Mouse (Mus musculus): ENCODE data around the gene Ctse. TPM values are rescaled to one million over a fixed set of nuclear protein-coding genes. Genes with fewer than 3 reads are reported as not detected.

Ctse gene
- polyA plus RNA-seq, 1 experiment from 2014 or later = 0.95 TPM

- Histone ChIP-seq H3K4me3 (ENCODE audit: low read length) (no peak overlapping the region), H3K4me1 (replicated peaks; ENCODE audit: control insufficient read depth, insufficient read depth, low read length) (no peaks in the 10 kb centered on the region), H3K27me3 (ENCODE audit: control insufficient read depth, insufficient read depth, low read depth, low read length) (no peaks in the 10 kb centered on the region), H3K36me3 (ENCODE audit: control insufficient read depth, insufficient read depth, low read length) (no peaks in the 10 kb centered on the region), H3K4me2 (ENCODE audit: low read depth, low read length) (no peak overlapping the region), H3K27ac (ENCODE audit: low read length) (no peak overlapping the region), H3K9ac (ENCODE audit: low read length) (no peak overlapping the region), H3K9me3 (ENCODE audit: control insufficient read depth, low read length) (no peaks in the 10 kb centered on the region)
- no peak for ATAC-seq (ENCODE audit: low read depth)
- 75% methylated on average over 9 of the region's 9 CpGs for WGBS
These were observed 25.3 kb downstream of the Ctse start for GRCm38 (mm10) chr1:131663286-131663995.

- no peak overlapping the region for H3K27ac ChIP-seq (ENCODE audit: low read length)
- no peaks in the 10 kb centered on the region for H3K4me1 ChIP-seq (replicated peaks; ENCODE audit: control insufficient read depth, insufficient read depth, low read length)
- no peak overlapping the region for H3K4me3 ChIP-seq (ENCODE audit: low read length)
- no peak for ATAC-seq (ENCODE audit: low read depth)
- no peak overlapping the region for H3K4me2 ChIP-seq (ENCODE audit: low read depth, low read length)
- H3K9ac ChIP-seq (ENCODE audit: low read length) = no peak overlapping the region
- no peaks in the 10 kb centered on the region for H3K27me3 ChIP-seq (ENCODE audit: control insufficient read depth, insufficient read depth, low read depth, low read length)
- no peaks in the 10 kb centered on the region for H3K9me3 ChIP-seq (ENCODE audit: control insufficient read depth, low read length)
- WGBS = 89% methylated on average over 5 of the region's 5 CpGs
- no peaks in the 10 kb centered on the region for H3K36me3 ChIP-seq (ENCODE audit: control insufficient read depth, insufficient read depth, low read length)
These were observed 26.0 kb downstream of the Ctse start for GRCm38 (mm10) chr1:131664136-131664535.

GRCm38 (mm10) chr1:131665886-131666285 lies 27.8 kb downstream of the Ctse start:
- H3K4me2 ChIP-seq (ENCODE audit: low read depth, low read length) = no peak overlapping the region
- H3K27ac ChIP-seq (ENCODE audit: low read length) = no peak overlapping the region
- no peak overlapping the region for H3K9ac ChIP-seq (ENCODE audit: low read length)
- H3K4me3 ChIP-seq (ENCODE audit: low read length) = no peak overlapping the region
- H3K36me3 ChIP-seq (ENCODE audit: control insufficient read depth, insufficient read depth, low read length) = no peaks in the 10 kb centered on the region
- no peaks in the 10 kb centered on the region for H3K27me3 ChIP-seq (ENCODE audit: control insufficient read depth, insufficient read depth, low read depth, low read length)
- WGBS = 50% methylated on average over 1 of the region's 1 CpGs
- no peak for ATAC-seq (ENCODE audit: low read depth)
- H3K4me1 ChIP-seq (replicated peaks; ENCODE audit: control insufficient read depth, insufficient read depth, low read length) = no peaks in the 10 kb centered on the region
- no peaks in the 10 kb centered on the region for H3K9me3 ChIP-seq (ENCODE audit: control insufficient read depth, low read length)

GRCm38 (mm10) chr1:131671113-131671512 lies 33.0 kb downstream of the Ctse start:
- no peaks in the 10 kb centered on the region for H3K9me3 ChIP-seq (ENCODE audit: control insufficient read depth, low read length)
- H3K4me2 ChIP-seq (ENCODE audit: low read depth, low read length) = no peak overlapping the region
- H3K9ac ChIP-seq (ENCODE audit: low read length) = no peak overlapping the region
- ATAC-seq (ENCODE audit: low read depth) = no peak
- 84% methylated on average over 8 of the region's 8 CpGs for WGBS
- no peak overlapping the region for H3K27ac ChIP-seq (ENCODE audit: low read length)
- H3K36me3 ChIP-seq (ENCODE audit: control insufficient read depth, insufficient read depth, low read length) = no peaks in the 10 kb centered on the region
- H3K4me3 ChIP-seq (ENCODE audit: low read length) = no peak overlapping the region
- H3K27me3 ChIP-seq (ENCODE audit: control insufficient read depth, insufficient read depth, low read depth, low read length) = no peaks in the 10 kb centered on the region
- H3K4me1 ChIP-seq (replicated peaks; ENCODE audit: control insufficient read depth, insufficient read depth, low read length) = no peaks in the 10 kb centered on the region

- Histone ChIP-seq H3K27ac (ENCODE audit: low read length) (no peak overlapping the region), H3K9me3 (ENCODE audit: control insufficient read depth, low read length) (no peaks in the 10 kb centered on the region), H3K4me2 (ENCODE audit: low read depth, low read length) (no peak overlapping the region), H3K27me3 (ENCODE audit: control insufficient read depth, insufficient read depth, low read depth, low read length) (no peaks in the 10 kb centered on the region), H3K9ac (ENCODE audit: low read length) (no peak overlapping the region), H3K36me3 (ENCODE audit: control insufficient read depth, insufficient read depth, low read length) (no peaks in the 10 kb centered on the region), H3K4me3 (ENCODE audit: low read length) (no peak overlapping the region), H3K4me1 (replicated peaks; ENCODE audit: control insufficient read depth, insufficient read depth, low read length) (no peaks in the 10 kb centered on the region)
- no peak for ATAC-seq (ENCODE audit: low read depth)
- WGBS = 67% methylated on average over 7 of the region's 7 CpGs
These were observed 34.3 kb downstream of the Ctse start for GRCm38 (mm10) chr1:131672361-131672760.

GRCm38 (mm10) chr1:131679644-131680043 lies 41.5 kb downstream of the Ctse start:
- no peak overlapping the region for H3K4me3 ChIP-seq (ENCODE audit: low read length)
- no peaks in the 10 kb centered on the region for H3K27me3 ChIP-seq (ENCODE audit: control insufficient read depth, insufficient read depth, low read depth, low read length)
- no peaks in the 10 kb centered on the region for H3K9me3 ChIP-seq (ENCODE audit: control insufficient read depth, low read length)
- no peak overlapping the region for H3K27ac ChIP-seq (ENCODE audit: low read length)
- no peaks in the 10 kb centered on the region for H3K4me1 ChIP-seq (replicated peaks; ENCODE audit: control insufficient read depth, insufficient read depth, low read length)
- no peak overlapping the region for H3K9ac ChIP-seq (ENCODE audit: low read length)
- 74% methylated on average over 5 of the region's 5 CpGs for WGBS
- no peak overlapping the region for H3K4me2 ChIP-seq (ENCODE audit: low read depth, low read length)
- no peaks in the 10 kb centered on the region for H3K36me3 ChIP-seq (ENCODE audit: control insufficient read depth, insufficient read depth, low read length)
- ATAC-seq (ENCODE audit: low read depth) = no peak

- Histone ChIP-seq H3K9me3 (ENCODE audit: control insufficient read depth, low read length) (no peaks in the 10 kb centered on the region), H3K4me2 (ENCODE audit: low read depth, low read length) (no peak overlapping the region), H3K9ac (ENCODE audit: low read length) (no peak overlapping the region), H3K27me3 (ENCODE audit: control insufficient read depth, insufficient read depth, low read depth, low read length) (no peaks in the 10 kb centered on the region), H3K36me3 (ENCODE audit: control insufficient read depth, insufficient read depth, low read length) (no peaks in the 10 kb centered on the region), H3K4me3 (ENCODE audit: low read length) (no peak overlapping the region), H3K27ac (ENCODE audit: low read length) (no peak overlapping the region), H3K4me1 (replicated peaks; ENCODE audit: control insufficient read depth, insufficient read depth, low read length) (no peaks in the 10 kb centered on the region)
- no peak for ATAC-seq (ENCODE audit: low read depth)
- 91% methylated on average over 2 of the region's 2 CpGs for WGBS
These were observed 49.6 kb downstream of the Ctse start for GRCm38 (mm10) chr1:131687739-131688138.

- peak; percentile 38; the same call in 1 of the 2 replicates for ATAC-seq (ENCODE audit: low read depth)
- no peak within 1 kb of the TSS for H3K27ac ChIP-seq (ENCODE audit: low read length)
- no peaks in the 10 kb centered on the region for H3K27me3 ChIP-seq (ENCODE audit: control insufficient read depth, insufficient read depth, low read depth, low read length)
- H3K36me3 ChIP-seq (ENCODE audit: control insufficient read depth, insufficient read depth, low read length) = no peaks in the 10 kb centered on the region
- 51% methylated on average over 8 of the region's 8 CpGs for WGBS
- H3K4me1 ChIP-seq (replicated peaks; ENCODE audit: control insufficient read depth, insufficient read depth, low read length) = no peaks in the 10 kb centered on the region
- no peak within 1 kb of the TSS for H3K4me3 ChIP-seq (ENCODE audit: low read length)
- H3K4me2 ChIP-seq (ENCODE audit: low read depth, low read length) = no peak within 1 kb of the TSS
- H3K9ac ChIP-seq (ENCODE audit: low read length) = no peak within 1 kb of the TSS
- H3K9me3 ChIP-seq (ENCODE audit: control insufficient read depth, low read length) = no peaks in the 10 kb centered on the region
These were observed 50.4 kb downstream of the Ctse start, which contains the start of gene Rab7b for GRCm38 (mm10) chr1:131688475-131688874. Gene Rab7b (plus strand): TSS chr1:131688695.

GRCm38 (mm10) chr1:131689016-131689415 lies 50.9 kb downstream of the Ctse start:
- H3K4me1 ChIP-seq (replicated peaks; ENCODE audit: control insufficient read depth, insufficient read depth, low read length) = no peaks in the 10 kb centered on the region
- WGBS = 74% methylated on average over 3 of the region's 3 CpGs
- no peak for ATAC-seq (ENCODE audit: low read depth)
- no peaks in the 10 kb centered on the region for H3K27me3 ChIP-seq (ENCODE audit: control insufficient read depth, insufficient read depth, low read depth, low read length)
- no peak overlapping the region for H3K4me3 ChIP-seq (ENCODE audit: low read length)
- no peak overlapping the region for H3K4me2 ChIP-seq (ENCODE audit: low read depth, low read length)
- H3K36me3 ChIP-seq (ENCODE audit: control insufficient read depth, insufficient read depth, low read length) = no peaks in the 10 kb centered on the region
- H3K9me3 ChIP-seq (ENCODE audit: control insufficient read depth, low read length) = no peaks in the 10 kb centered on the region
- no peak overlapping the region for H3K9ac ChIP-seq (ENCODE audit: low read length)
- H3K27ac ChIP-seq (ENCODE audit: low read length) = no peak overlapping the region
